Mouse (Mus musculus): ENCODE data around the gene Zscan29.

- TF ChIP-seq CHD2 (IDR thresholded peaks at IDR 0.05; ENCODE audit: low read depth, low read length): no peak
- no peak for TF ChIP-seq ZC3H11A (IDR thresholded peaks at IDR 0.05; ENCODE audit: borderline replicate concordance, low read depth, low read length)
- TF ChIP-seq HCFC1 (IDR thresholded peaks at IDR 0.05; ENCODE audit: borderline replicate concordance, insufficient read depth, low read length): no peak
- no peak for TF ChIP-seq ZNF384 (IDR thresholded peaks at IDR 0.05; ENCODE audit: low read depth, low read length)
These were observed 24.5 kb upstream of the Zscan29 start for GRCm38 (mm10) chr2:121195466-121195865.
